Mouse (Mus musculus) midbrain, postnatal 0 days (tissue): ENCODE measurements around the gene Atp1b1. TPM values are rescaled to one million over a fixed set of nuclear protein-coding genes. Genes with fewer than 3 reads are reported as not detected.
A peak's percentile ranks its signal among the peaks of the same experiment; 100 is the strongest.

ENCODE experiments used
- ATAC-seq: fragments of 200-750 bp; cut with Nextera tagmentation; 2 replicates; pipeline ENCODE4 v1.8.0; 2017; ENCODE audit warnings: moderate number of reproducible peaks, mild to moderate bottlenecking, moderate TSS enrichment, moderate library complexity; ENCODE audit not compliant: low FRiP score
- DNase-seq: peaks from one replicate; pipeline ENCODE4 v3.0.0-alpha.2; 2015; ENCODE audit warnings: low spot score
- H3K27ac ChIP-seq: fragments of 300-500 bp; sonication (generic); 2 replicates; pipeline ENCODE4 v1.5.1; 2014; ENCODE audit warnings: low read depth, mild to moderate bottlenecking, low read length, mixed read lengths
- H3K27me3 ChIP-seq: fragments of 300-500 bp; sonication (generic); 2 replicates; pipeline ENCODE4 v1.6.1; 2014; ENCODE audit warnings: low read length, control low read depth, mixed read lengths; ENCODE audit not compliant: insufficient read depth
- H3K36me3 ChIP-seq: fragments of 300-500 bp; sonication (generic); 2 replicates; pipeline ENCODE4 v1.6.1; 2014; ENCODE audit warnings: low read length, control low read depth, mixed read lengths; ENCODE audit not compliant: insufficient read depth
- H3K4me1 ChIP-seq: fragments of 300-500 bp; sonication (generic); 2 replicates; pipeline ENCODE4 v1.6.1; 2014; ENCODE audit warnings: mild to moderate bottlenecking, control low read depth, antibody characterized with exemption, low read length, mixed read lengths; ENCODE audit not compliant: insufficient read depth
- H3K4me2 ChIP-seq: fragments of 300-500 bp; sonication (generic); 2 replicates; pipeline ENCODE4 v1.6.1; 2014; ENCODE audit warnings: low read depth, mild to moderate bottlenecking, low read length, mixed read lengths; ENCODE audit not compliant: poor library complexity, severe bottlenecking
- H3K4me3 ChIP-seq: fragments of 300-500 bp; sonication (generic); 2 replicates; pipeline ENCODE4 v1.5.1; 2014; ENCODE audit warnings: low read depth, mild to moderate bottlenecking, low read length, moderate library complexity
- H3K9ac ChIP-seq: fragments of 300-500 bp; sonication (generic); replicated peaks from 2 replicates; pipeline ENCODE4 v1.6.1; 2014; ENCODE audit warnings: mild to moderate bottlenecking, low read length, moderate library complexity, mixed read lengths; ENCODE audit not compliant: poor library complexity, severe bottlenecking
- H3K9me3 ChIP-seq: fragments of 300-500 bp; sonication (generic); 2 replicates; pipeline ENCODE4 v1.6.1; 2016; ENCODE audit warnings: low read length, control low read depth
- CTCF ChIP-seq: IDR thresholded peaks from 2 replicates; pipeline ENCODE4 v1.5.1; 2016; ENCODE audit warnings: antibody characterized with exemption, mild to moderate bottlenecking
- WGBS: fragments of 180-500 bp; shearing (Covaris S2); extraction: QIAGEN DNeasy Blood & Tissue Kit; methylation state at CpG from one replicate; pipeline ENCODE4 v1.1.7; 2014; 5-methylcytosine and 5-hydroxymethylcytosine counted together
- polyA plus RNA-seq: library from polyadenylated mRNA; unstranded; fragments of >200 nt; fragmentation: Nextera tagmentation; extraction: Ambion mirVana; gene quantifications from 2 replicates; pipeline ENCODE4 v1.2.1, GENCODE M21; 2015
- total RNA-seq: library from RNA; depleted of rRNA; stranded (reverse); fragments of >200 nt; gene quantifications from 2 replicates; pipeline ENCODE4 v1.2.3, GENCODE M21; 2014

The Atp1b1 gene
- total and polyA plus RNA-seq, 2 experiments from 2014 or later = 328 to 530 TPM

- WGBS = 90% methylated on average over 5 of the region's 5 CpGs
- Histone ChIP-seq H3K9me3 (no peaks in the 10 kb centered on the region), H3K9ac (no peak overlapping the region), H3K4me3 (no peak overlapping the region), H3K27ac (no peak overlapping the region), H3K4me1 (no peaks in the 10 kb centered on the region), H3K27me3 (no peaks in the 10 kb centered on the region), H3K4me2 (no peak overlapping the region), H3K36me3 (no peaks in the 10 kb centered on the region)
- ATAC-seq (no peak), DNase-seq (no peak)
- TF ChIP-seq CTCF = no peak
These were observed 22.8 kb upstream of the Atp1b1 start for GRCm38 (mm10) chr1:164480755-164481644.

GRCm38 (mm10) chr1:164475895-164476294 is 17.7 kb upstream of the Atp1b1 start:
- H3K36me3 ChIP-seq = no peaks in the 10 kb centered on the region
- H3K4me1 ChIP-seq = 0 out of 2 replicates have a peak, but pooled peaks cover 2% of the 10 kb centered on the region

GRCm38 (mm10) chr1:164474778-164475511 is 16.8 kb upstream of the Atp1b1 start:
- H3K9me3 ChIP-seq = no peaks in the 10 kb centered on the region
- H3K36me3 ChIP-seq = no peaks in the 10 kb centered on the region
- ATAC-seq (peak; percentile 80), DNase-seq (peak; percentile 78)
- WGBS = 46% methylated on average over 7 of the region's 7 CpGs
- no peaks in the 10 kb centered on the region for H3K27me3 ChIP-seq
- H3K9ac ChIP-seq = no peak overlapping the region
- H3K27ac ChIP-seq = peak overlapping the region; percentile 48
- 0 out of 2 replicates have a peak, but pooled peaks cover 2% of the 10 kb centered on the region for H3K4me1 ChIP-seq
- H3K4me3 ChIP-seq = no peak overlapping the region
- H3K4me2 ChIP-seq = no peak overlapping the region
- TF ChIP-seq CTCF = no peak

More at GRCm38 (mm10) chr1:164475895-164476294, 17.7 kb upstream of the Atp1b1 start:
- H3K27ac ChIP-seq = 0 out of 2 replicates have a peak overlapping the region, but pooled peaks have one; percentile 18
- H3K4me3 ChIP-seq = no peak overlapping the region
- WGBS = 74% methylated on average over 4 of the region's 4 CpGs
- peak; percentile 26 for DNase-seq
- H3K9ac ChIP-seq = no peak overlapping the region
- TF ChIP-seq CTCF = no peak
- H3K9me3 ChIP-seq = no peaks in the 10 kb centered on the region
- no peak for ATAC-seq
- no peak overlapping the region for H3K4me2 ChIP-seq
- H3K27me3 ChIP-seq = no peaks in the 10 kb centered on the region

GRCm38 (mm10) chr1:164474310-164474709 is 16.2 kb upstream of the Atp1b1 start:
- Histone ChIP-seq H3K9ac (no peak overlapping the region), H3K4me2 (no peak overlapping the region), H3K4me1 (0 out of 2 replicates have a peak, but pooled peaks cover 2% of the 10 kb centered on the region), H3K36me3 (no peaks in the 10 kb centered on the region), H3K27me3 (no peaks in the 10 kb centered on the region), H3K4me3 (no peak overlapping the region), H3K27ac (peak overlapping the region; percentile 48), H3K9me3 (no peaks in the 10 kb centered on the region)
- 81% methylated on average over 6 of the region's 6 CpGs for WGBS
- DNase-seq = no peak
- no peak for TF ChIP-seq CTCF
- ATAC-seq = no peak

- DNase-seq (no peak), ATAC-seq (no peak)
- Histone ChIP-seq H3K27ac (no peak overlapping the region), H3K4me2 (no peak overlapping the region), H3K9ac (no peak overlapping the region), H3K4me3 (no peak overlapping the region), H3K9me3 (no peaks in the 10 kb centered on the region), H3K27me3 (no peaks in the 10 kb centered on the region), H3K4me1 (0 out of 2 replicates have a peak, but pooled peaks cover 2% of the 10 kb centered on the region), H3K36me3 (no peaks in the 10 kb centered on the region)
- 85% methylated on average over 7 of the region's 7 CpGs for WGBS
- TF ChIP-seq CTCF = no peak
These were observed 15.2 kb upstream of the Atp1b1 start for GRCm38 (mm10) chr1:164473398-164473797.
